Mouse (Mus musculus) ovary, adult 18-20 months (tissue): ENCODE results near the gene Il17a.
"Not testable (repeated sequence)": the region's sequence is repeated elsewhere in the genome, so short reads cannot be mapped to it uniquely, and the experiment has no call there.

Source experiments
- DNase-seq: peaks from one replicate; pipeline ENCODE4 v3.0.0; 2022; ENCODE audit warnings: low spot score, mixed read lengths

The Il17a gene

DNA sequence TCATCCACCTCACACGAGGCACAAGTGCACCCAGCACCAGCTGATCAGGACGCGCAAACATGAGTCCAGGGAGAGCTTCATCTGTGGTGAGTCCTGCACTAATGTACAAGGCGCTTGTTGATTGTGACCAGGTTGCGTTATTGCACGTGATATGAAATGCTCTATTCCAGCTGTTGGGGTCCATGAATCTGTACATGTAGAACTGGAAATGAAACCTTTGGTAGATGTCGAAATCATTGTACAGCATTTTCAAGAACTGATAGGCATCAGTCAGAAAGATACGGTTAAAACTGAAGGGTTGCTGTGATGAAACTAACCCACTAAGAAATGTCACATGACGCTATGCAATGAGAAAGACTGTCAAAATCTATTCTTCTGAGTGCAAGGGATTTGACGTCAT lies at the start of gene Il17a:
Gene Il17a (plus strand): TSS at position 3 of the 400 bp plus-strand sequence.
- DNase-seq, result no peak

DNA sequence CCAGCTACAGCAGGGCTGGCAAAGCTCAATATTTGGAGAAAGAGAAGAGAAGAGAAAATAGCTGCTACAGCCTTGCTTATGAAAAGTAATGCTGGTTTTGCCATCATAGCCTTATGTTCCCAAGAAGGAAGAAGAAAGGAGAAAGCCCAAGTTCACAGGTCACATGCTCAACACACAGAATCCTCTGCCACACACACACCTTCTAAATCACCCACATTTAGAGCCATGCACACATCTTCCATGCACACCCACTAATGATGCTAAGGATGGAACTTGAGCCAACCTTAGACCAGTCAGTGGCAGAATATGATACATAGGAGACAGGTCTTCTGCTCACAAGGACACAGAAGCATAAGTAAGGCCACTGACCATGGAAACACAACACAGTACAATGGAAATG lies 47.9 kb upstream of the Il17a start:
- no peak for DNase-seq

DNA sequence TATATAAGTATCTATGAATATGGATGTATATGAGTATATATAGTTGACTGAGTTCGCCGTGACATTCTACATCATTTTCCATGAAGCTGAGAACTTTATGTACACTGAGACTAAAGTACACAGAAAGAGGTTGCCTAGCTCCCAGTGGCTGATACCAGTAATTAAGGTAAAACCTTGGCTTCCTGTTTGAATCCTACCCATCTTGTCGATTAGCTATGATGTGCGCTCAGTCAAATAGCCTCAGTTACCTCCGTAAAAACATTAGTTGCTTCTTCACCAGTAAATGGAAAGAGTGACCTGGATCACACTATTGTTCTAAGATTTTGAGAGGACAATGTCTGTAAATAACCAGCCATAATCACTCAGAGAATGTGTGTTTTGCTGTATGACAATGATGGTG lies 47.3 kb upstream of the Il17a start:
- DNase-seq, result no peak

DNA sequence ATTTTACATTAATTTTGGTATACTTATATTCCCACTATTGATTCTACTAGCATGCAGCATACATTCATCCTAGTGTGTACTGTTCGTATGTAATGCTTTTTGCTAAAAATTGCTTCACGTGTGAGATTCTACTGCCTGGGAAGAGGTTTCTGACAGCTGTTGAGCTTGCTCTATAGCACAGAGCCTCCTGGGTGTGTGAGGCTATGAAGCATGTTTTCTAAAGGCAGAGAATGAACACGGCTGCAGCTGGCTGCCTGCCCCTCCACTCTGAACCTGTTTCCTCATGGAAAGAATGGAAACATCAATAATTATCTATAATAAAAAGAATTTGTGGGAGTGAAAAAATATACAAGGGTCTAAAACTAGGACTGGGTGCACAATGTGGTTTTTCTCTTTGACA lies 46.9 kb upstream of the Il17a start:
- no peak for DNase-seq

DNA sequence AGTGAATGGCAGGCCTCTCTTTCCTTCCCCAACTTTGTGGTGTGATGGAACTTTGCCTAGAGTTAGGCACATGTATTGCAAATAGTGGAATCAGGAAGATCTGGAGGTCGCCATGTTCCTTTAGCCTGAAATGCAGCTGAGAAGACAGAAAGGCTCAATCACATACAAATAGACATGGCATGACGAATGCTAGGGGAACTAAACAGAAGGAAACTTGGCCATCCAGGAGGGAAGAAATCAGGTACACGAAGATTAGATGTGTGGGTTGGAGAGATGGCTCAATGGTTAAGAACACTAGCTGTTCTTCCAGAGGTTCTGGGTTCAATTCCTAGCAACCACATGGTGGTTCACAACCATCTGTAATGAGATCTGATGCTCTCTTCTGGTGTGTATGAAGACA lies 46.3 kb upstream of the Il17a start:
- no peak for DNase-seq

DNA sequence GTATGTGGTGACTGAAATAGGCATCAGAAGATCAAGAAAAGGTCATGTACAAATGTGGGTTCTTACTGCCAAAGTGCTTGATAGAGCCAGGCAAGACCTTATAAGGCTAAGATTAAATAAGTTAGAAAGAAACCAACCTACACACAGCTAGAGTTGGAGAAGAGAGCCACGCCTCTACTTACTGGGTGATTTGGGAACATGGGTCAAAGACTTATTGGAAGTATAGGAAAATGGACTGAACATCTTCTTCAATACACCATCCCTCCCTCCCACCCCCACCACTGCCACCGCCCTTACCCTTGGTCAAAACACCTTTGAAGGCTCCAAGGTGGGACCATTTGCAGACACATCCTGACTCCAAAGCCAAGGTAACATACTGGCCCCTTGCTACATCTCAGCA lies 45.3 kb upstream of the Il17a start:
- DNase-seq, result no peak

DNA sequence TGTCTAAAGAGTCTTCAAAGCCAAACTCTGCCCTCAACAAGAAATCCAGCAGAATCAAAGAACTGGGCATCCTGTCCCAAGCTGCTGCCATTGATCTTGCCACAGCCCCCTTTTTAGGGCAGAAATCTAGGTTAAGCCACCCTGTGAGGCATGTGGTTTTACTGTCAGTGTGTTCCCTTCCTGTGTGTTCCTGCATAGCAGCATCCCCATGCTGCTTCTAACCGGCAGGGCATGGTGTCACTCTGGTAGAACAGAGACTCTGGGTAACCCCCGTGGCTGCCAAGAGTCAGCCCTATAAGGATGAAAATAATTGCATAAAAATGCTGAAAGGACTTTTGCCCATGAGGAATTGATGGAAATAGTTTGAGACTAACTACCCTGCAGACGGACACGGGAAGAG lies 44.8 kb upstream of the Il17a start:
- DNase-seq, result no peak

DNA sequence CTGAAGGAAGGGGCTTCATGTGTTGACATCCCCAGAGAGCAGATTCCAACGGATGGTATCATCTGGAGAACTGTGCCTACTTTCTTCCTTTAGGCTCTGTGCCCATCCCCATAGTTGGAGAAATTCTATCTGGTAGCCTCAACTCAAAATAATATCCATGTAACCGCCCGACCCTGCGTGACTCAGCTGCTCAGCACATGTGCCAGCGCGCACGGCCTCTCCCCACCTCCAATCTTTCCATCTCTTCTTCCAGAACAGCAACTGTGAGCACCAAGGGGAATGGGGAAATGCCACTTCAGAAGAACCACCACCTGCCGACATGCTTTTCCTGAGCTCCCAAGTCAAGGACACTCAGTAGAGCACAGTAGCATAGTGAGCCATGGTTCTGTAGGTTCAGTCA lies 39.4 kb upstream of the Il17a start:
- no peak for DNase-seq

DNA sequence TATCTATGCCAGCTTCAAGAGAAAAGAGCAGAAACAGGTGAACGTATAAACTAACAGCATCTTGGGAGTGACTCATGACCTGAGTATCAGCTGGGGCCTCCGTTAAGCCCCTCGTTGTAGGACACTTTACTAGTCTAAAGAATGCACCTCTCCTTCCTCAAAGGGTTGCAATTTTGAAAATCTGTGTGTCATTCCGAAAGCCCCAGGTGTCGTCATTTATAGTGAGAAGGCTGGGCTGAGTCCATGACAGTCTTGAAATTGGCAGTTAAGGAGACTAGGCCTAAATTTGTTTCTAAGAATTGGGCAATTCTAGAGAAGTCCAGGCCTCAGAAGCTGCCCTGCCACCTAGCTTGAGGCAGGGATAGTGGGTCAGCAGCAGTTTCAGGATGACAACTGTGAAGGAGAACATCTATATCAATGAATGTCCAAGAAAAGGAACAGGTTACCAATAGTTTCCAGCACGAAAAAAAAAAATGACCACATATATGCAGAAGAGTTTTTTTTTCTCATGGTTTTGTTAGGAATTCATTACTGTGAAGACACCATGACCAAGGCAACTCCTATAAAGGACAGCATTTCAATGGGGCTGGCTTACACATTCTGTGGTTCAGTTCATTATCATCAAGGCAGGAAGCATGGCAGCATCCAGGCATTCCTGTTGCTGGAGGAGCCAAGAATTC lies 36.9 kb upstream of the Il17a start:
- no peak for DNase-seq

DNA sequence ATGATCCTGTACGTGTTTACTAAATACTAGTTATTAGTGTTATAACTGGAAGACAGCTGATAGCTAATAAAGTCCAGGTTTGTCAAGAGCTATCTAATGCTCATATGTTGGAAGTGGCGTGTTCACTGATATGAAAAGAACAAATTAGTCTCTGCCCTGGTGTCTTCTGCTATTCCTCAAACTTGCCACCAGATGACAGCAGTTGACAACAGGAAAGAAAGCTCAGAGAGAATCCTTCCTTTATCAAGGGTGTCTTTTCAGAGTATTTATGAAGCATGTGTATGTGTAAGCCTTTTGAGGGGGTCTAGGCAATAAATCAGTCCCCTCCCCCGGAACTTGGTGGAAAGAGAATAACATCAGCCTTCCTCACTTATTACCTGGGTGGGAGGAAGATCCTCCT lies 30.7 kb upstream of the Il17a start:
- no peak for DNase-seq

DNA sequence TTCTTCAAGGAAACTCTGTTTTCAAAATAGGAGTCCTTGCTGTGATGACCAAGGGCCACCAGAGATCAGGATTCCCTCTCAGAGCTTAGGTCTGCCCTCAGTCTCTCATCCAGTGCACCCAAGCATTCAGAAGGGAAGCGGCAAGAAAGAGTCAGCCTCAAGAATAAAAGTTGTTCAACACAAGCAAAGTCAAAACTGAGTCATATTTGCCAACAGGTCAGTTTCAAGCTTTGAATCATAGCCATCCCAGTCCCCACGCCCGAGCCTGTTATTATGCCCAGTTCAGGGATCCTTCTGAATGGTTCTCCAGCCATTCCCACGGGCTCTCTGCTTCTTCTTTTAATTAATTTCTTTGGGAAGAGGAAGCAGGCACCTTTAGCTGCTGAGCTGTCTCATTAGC lies 5.9 kb downstream of the Il17a start:
- no peak for DNase-seq

DNA sequence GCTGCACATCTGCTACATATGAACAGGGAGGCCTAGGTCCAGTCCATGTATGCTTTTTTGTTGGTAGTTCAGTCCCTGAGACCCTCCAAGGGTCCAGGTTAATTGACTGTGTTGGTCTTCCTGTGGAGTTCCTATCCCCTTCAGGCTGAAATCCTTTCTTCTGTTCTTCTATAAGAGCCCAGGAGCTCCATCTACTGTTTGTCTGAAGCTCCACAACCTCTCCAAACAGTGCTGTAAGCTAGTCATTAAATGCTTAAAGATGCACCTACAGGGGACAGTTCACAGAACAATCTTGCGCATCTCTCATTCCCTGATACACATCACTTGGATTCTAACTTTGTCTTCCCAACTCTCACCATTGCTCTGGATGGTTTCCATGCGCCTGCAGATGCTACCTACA lies 7.8 kb downstream of the Il17a start:
- no peak for DNase-seq

DNA sequence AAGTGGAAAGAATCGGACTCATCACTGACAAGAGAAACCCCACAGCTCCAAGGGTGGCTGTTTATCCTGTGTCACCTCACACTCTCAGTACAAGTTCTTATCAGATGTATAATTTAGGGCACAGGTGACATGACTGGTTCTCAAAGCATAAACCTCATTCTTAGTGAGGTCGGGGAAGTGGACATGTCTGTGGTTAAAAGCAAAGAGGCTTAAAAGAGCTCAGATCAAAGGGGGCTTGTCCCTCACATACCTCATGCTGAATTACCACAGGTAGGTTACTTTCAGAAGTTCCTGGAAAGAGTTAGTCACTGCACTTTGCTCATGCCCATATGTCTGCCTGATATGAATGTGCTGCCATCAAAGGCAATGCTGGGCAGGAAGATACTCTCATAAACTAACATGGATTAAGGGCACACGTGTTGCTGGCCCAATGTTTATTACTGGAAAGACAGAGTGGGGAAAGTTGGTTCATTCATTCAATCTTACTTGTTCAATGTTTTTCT lies 9.8 kb downstream of the Il17a start:
- no peak for DNase-seq

DNA sequence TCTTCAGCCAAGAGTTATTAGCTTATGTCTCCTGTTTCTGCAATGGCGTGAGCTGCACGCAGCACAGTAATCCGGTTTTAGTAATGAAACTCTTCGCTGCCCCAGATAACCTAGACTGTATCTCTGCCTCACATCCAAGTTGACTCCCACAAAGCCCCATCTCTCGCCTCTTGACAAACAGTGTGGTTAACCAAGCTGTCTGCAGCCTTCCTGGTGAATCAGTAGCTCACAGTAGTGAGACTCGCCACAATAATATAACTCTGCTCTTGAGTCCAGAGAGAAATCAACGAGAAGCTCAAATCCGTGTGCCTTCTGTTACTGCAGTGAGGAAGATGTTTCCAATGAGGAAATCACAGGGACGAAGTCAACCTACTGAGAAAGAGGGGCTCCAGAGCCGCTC lies 23.7 kb downstream of the Il17a start:
- no peak for DNase-seq

DNA sequence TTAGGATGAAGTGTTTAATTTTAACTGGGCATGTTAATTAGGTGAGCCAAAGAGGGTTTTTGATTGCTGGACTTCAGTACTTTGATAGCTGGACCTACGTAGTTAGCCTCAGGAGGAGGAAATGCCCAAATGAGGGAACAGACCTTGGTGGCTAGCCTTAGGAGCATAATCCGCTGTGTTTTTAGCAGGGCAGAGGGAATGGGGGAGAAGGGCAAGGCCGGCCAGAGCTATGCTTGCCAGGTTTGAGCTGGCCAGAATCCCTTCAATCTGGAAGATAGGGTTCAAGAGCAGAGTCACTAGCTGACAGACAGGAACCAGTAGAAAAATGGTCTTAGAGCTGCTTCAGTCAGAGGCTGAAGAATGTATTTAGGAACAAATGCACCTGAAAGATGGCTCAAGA lies 26.9 kb downstream of the Il17a start:
- peak; percentile 13 for DNase-seq

DNA sequence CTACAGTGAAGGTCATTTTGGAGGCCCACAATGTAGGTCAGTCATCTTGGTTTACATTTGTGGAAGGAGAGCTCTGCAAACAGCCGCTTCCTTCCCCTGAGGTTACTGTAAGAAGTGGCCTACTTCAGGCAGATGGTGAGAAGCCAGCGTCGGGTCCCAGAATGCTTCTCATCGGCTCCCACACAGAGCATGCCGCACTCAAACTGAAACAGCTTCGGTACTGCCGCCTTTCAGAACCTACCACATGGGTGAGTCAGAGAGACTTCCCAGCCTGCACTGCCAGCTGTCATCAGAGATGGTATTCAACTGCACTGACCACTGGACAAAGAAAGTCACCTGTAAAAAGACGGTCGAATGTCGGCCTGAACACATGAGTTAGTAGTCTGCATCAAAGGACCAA lies 29.1 kb downstream of the Il17a start:
- no peak for DNase-seq

DNA sequence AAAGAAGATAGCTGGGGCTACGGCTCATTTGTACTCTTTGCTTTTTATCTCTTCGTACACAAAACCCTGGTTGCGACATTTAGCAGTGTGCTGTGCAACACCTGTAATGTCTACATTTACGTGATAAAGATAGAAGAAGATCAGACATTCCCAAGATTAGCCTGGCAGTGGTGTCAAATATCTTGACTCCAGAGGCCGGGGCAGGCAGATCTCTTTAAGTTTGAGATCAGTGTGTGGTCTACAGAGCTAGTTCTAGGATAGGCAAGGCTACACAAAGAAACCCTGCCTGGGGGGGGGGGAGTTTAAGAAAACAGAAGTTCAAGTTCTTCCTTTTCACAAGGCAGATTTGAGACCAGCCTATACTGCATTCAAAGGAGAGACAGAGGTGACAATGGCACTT lies 29.6 kb downstream of the Il17a start:
- DNase-seq, result no peak

DNA sequence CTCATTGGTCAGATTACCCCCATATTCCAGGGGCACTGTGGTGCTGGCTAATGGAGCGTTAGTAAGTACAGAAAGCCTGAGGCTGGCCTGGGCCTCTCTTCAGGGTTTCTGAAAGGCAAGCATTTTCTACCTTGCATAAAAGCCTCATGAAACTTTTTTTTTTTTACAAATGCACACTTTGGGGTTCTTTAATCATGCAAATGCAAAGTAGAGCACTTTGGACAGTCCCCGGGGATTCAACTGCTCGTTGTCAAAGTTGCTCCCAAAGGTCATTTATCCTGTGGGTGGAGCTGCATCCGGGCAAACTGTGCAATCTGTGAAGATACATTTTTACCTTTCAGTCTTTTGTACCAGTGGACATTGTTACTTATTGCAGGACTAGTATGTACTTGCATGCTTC lies 30.7 kb downstream of the Il17a start:
- no peak for DNase-seq

DNA sequence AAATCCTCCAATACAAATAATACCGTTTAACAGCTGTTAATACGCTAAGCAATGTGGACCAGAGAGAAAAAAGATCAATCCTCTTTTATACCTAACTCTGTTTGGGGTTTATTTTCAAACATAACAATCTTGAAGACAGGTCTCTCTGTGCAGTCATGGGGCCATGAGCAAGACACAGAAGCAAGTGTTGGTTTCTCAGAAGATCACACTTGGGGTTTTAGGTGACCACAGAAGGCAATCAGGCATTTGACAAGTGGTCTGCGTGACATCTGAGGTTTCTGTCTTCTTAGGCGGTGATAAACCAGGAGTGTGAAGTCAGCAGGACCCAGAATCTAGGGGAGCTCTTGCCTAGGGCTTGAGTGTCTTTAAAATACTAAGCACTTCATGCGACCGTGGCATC lies 35.8 kb downstream of the Il17a start:
- no peak for DNase-seq

DNA sequence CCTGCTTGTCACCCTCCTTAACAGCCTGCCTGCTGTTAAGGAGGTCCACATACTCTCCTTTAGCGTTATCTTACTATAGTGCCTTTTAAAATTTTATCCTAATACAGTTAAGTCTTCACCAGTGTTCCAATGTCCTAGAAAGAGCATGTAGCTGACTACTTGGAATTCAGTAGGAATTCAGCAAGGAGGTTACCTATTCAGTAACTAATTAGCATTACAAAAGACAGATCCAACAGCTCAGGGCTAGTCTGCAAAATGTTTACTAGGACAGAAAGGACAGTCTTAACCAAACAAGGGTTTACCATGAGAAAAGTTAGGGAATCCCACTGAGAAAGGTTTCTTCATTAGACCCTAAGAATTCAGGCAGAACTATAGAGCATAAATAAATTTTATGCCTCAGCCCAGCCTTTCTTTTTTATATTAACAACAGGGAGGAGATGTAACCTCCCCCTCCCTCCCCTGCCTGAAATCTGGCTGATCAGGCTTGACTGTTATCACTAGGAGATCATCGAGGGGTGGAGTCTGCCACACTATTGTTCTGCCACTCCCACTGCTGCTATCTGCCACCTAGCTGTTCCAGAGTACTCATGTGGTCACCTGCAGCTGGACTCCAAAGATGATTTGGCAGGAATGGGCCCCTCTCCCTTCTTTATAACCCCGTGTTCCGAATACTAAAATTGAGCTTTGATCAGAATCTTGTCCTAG lies 43.5 kb downstream of the Il17a start:
- not testable (repeated sequence) for DNase-seq

DNA sequence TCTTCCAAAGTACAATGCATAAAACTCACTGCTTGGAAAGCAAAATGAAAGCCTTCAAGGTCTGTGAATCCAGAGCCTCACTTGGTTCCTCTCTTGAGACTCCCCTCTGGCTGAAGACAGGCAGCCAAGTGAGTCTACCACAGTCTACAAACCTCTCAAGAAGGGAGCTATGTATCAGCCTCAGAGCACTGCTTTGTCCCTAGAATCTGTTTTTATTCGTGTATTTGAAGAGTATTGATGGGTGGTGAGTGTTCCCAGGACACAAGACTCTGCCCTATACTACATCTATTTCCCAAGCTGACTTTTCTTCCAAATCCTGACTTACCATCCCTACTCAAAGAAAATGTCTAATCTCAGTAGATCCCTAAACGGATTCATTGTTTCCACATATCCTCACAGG lies 47.7 kb downstream of the Il17a start:
- DNase-seq, result no peak
